Mouse (Mus musculus) CD4-positive naive resting alpha-beta T cell, adult 57 days (primary cell): ENCODE results near the gene Cabp5. TPM values are rescaled to one million over a fixed set of nuclear protein-coding genes. Genes with fewer than 3 reads are reported as not detected.

ENCODE experiments used
- total RNA-seq: library from RNA; stranded (reverse); gene quantifications from one replicate; pipeline ENCODE4 v1.2.4, GENCODE M21; 2023

The Cabp5 gene
- not detected for total RNA-seq

GRCm38 (mm10) chr7:13397832-13398231, at the start of gene Cabp5:
Cabp5 (plus strand) TSS chr7:13398132.

GRCm38 (mm10) chr7:13450541-13450940, 52.6 kb downstream of the Cabp5 start, which contains the start of gene Bsph1:
Bsph1 (plus strand) TSS chr7:13450841.

Other genes with a start within 250 kb of the Cabp5 start
- gene Vmn1r88, start 238.6 kb upstream of the Cabp5 start, total RNA-seq: 0.15 TPM
- not detected for gene Vmn1r89, start 185.1 kb upstream of the Cabp5 start, total RNA-seq
- gene Lig1, start 120.8 kb upstream of the Cabp5 start, total RNA-seq: 19.8 TPM
- 5.9 TPM for gene Zswim9, start 119.4 kb upstream of the Cabp5 start, total RNA-seq
- 0.27 TPM for gene Pla2g4c, start 73.5 kb upstream of the Cabp5 start, total RNA-seq
- not detected for gene Bsph1, start 52.7 kb downstream of the Cabp5 start, total RNA-seq
- not detected for gene Bsph2, start 172.9 kb downstream of the Cabp5 start, total RNA-seq
- not detected for gene Sult2a5, start 225.8 kb downstream of the Cabp5 start, total RNA-seq